Mouse (Mus musculus) cortical plate, adult 2 months (tissue): ENCODE results near the gene Prkch.

Source experiments
- CTCF ChIP-seq: fragments of 200-500 bp; IDR thresholded peaks from 2 replicates; pipeline ENCODE4 v1.5.1; 2011; ENCODE audit warnings: mild to moderate bottlenecking, control low read depth, low read length; ENCODE audit not compliant: insufficient read depth; ENCODE audit errors: extremely low read depth
- POLR2A ChIP-seq: fragments of 200-500 bp; IDR thresholded peaks from 2 replicates; pipeline ENCODE4 v1.6.1; 2011; ENCODE audit warnings: mild to moderate bottlenecking, low read length, control low read depth; ENCODE audit not compliant: insufficient read depth; ENCODE audit errors: extremely low read depth

GRCm38 (mm10) chr12:73647686-73648085 lies 63.1 kb downstream of the Prkch start:
- TF ChIP-seq POLR2A: no peak
- TF ChIP-seq CTCF: no peak
